Mouse (Mus musculus) liver, postnatal 0 days (tissue): ENCODE measurements around the gene Myo7a.

Source experiments
- CTCF ChIP-seq: sonication (generic); IDR thresholded peaks from 2 replicates; pipeline ENCODE4 v1.5.1; 2016; ENCODE audit warnings: antibody characterized with exemption, low read depth
- EP300 ChIP-seq: IDR thresholded peaks from 2 replicates; pipeline ENCODE4 v1.6.1; 2016; ENCODE audit warnings: antibody characterized with exemption, low read depth, mild to moderate bottlenecking

- TF ChIP-seq CTCF (no peak), EP300 (no peak)
These were observed 53.1 kb downstream of the Myo7a start for GRCm38 (mm10) chr7:98066229-98066628.
